ENCODE assay signal across 23 mouse cellular contexts in genomic region chr15:89435878-89436277, GRCm38 (mm10). TPM values are rescaled to one million over a fixed set of nuclear protein-coding genes. Genes with fewer than 3 reads are reported as not detected.
DNase-seq lines count a peak whose midpoint lies in the region; ATAC-seq lines count a peak whose summit lies in the region.
"Had no signal": no experiment of that assay in that cellular context is flagged by ENCODE, and none has a peak within 500 bp of the region (broad histone marks: within the 10 kb centered on the region; RNA-seq: fewer than 3 reads in every experiment).

No protein-coding gene starts in this region.

- peak; percentile 79 for DNase-seq in heart, adult 11 months
- no peak for DNase-seq in heart, adult 9 months (ENCODE audit: low spot score in 2 of 2)
- peak; percentile 88 for DNase-seq in 416B (ENCODE audit: low read depth)
- DNase-seq in frontal cortex, postnatal 10 days (ENCODE audit: low spot score in 2 of 2), result no peak
- DNase-seq in ovary, postnatal 36 days (ENCODE audit: low spot score), result no peak
- DNase-seq: adrenal gland, adult 2 months; adrenal gland, postnatal 25 days; cerebellum, adult 18-20 months; cerebellum, adult 9-11 months; cerebellum, postnatal 25 days; forebrain, postnatal 0 days; gastrocnemius, postnatal 10 days; gastrocnemius, postnatal 36 days; heart, adult 18-20 months; heart, postnatal 14 days; heart, postnatal 4 days; kidney, adult 18-20 months had no signal

- 0 out of 2 replicates have a peak, but pooled peaks have one; percentile 20 for ATAC-seq in granulocyte monocyte progenitor cell, adult 5-6 weeks (replicated peaks; ENCODE audit: poor library complexity, severe bottlenecking)
- ATAC-seq: forebrain, embryonic 14.5 days; forebrain, postnatal 0 days; hindbrain, postnatal 0 days; inflammation-experienced regulatory T-cells, adult 6 months; intestine, embryonic 16.5 days had no signal

RNA-seq across cellular contexts. Expression of gene Chkb, which starts 6.2 kb away (rescaled TPM):
- 77.0 and 85.0 TPM in 2 replicates for total RNA-seq in granulocyte monocyte progenitor cell, adult 5-6 weeks (2014; fragmentation: Nextera tagmentation)
- 25.3 and 27.7 TPM in 2 replicates for total RNA-seq in granulocyte monocyte progenitor cell, adult 5-6 weeks (2017)

RNA-seq across cellular contexts. Expression of gene Gm44502, which starts 6.4 kb away (rescaled TPM):
- not detected in 2 replicates for total RNA-seq in granulocyte monocyte progenitor cell, adult 5-6 weeks (2014; fragmentation: Nextera tagmentation)
- 0.82 TPM in 1 of 2 replicates, not detected in the other for total RNA-seq in granulocyte monocyte progenitor cell, adult 5-6 weeks (2017)
- total RNA-seq: adrenal gland, postnatal 25 days had no signal

RNA-seq across cellular contexts. Expression of gene C730034F03Rik, which starts 6.5 kb away (rescaled TPM):
- total RNA-seq in granulocyte monocyte progenitor cell, adult 5-6 weeks (2014; fragmentation: Nextera tagmentation), result not detected in 2 replicates
- 2.7 and 3.6 TPM in 2 replicates for total RNA-seq in granulocyte monocyte progenitor cell, adult 5-6 weeks (2017)

RNA-seq across cellular contexts. Expression of gene Cpt1b, which starts 10.2 kb away (rescaled TPM):
- 2.8 and 2.9 TPM in 2 replicates for total RNA-seq in granulocyte monocyte progenitor cell, adult 5-6 weeks (2014; fragmentation: Nextera tagmentation)
- 1.5 TPM in 1 of 2 replicates, not detected in the other for total RNA-seq in granulocyte monocyte progenitor cell, adult 5-6 weeks (2017)

RNA-seq across cellular contexts. Expression of gene Mapk8ip2, which starts 17.8 kb away (rescaled TPM):
- not detected in 2 replicates for total RNA-seq in granulocyte monocyte progenitor cell, adult 5-6 weeks (2014; fragmentation: Nextera tagmentation)
- not detected in 2 replicates for total RNA-seq in granulocyte monocyte progenitor cell, adult 5-6 weeks (2017)
- total RNA-seq: common myeloid progenitor, adult 5-6 weeks had no signal

Comparison
In these comparisons a context has a peak if more than half of its experiments do, and no peak if none do; other contexts are left out.
1. DNase-seq: peak in heart, adult 11 months (single experiment) and 416B (single experiment); none in heart, adult 9 months (0 of 2), frontal cortex, postnatal 10 days (0 of 2) and ovary, postnatal 36 days (single experiment).